Mouse (Mus musculus): ENCODE data around the gene Herpud1.

DNA sequence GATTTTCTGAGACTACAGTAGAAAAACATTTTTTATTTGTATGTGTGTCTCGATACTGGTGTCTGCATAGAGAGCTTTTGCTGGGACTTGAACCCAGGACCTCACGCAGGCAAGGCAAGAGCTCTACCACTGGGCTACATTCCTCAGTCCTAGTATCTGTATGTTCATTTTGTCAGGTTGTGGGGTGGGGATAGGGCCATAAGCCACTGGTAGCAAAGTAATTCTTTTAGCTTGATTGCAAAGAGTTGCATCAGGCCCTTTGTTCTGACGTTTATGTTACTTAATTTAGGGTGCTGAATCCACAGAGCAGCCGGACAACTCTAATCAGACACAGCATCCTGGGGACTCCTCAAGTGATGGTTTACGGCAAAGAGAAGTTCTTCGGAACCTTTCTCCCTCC lies 4.2 kb downstream of the Herpud1 start:
- TF ChIP-seq CTCF (IDR thresholded peaks at IDR 0.05; ENCODE audit: low read depth), result no peak
- no peak for TF ChIP-seq EP300 (IDR thresholded peaks at IDR 0.05; ENCODE audit: low read depth)

Data from heart, postnatal 0 days (tissue).